Mouse (Mus musculus) midbrain, embryonic 15.5 days (tissue): ENCODE measurements around the gene Gsk3a. TPM values are rescaled to one million over a fixed set of nuclear protein-coding genes. Genes with fewer than 3 reads are reported as not detected.
A peak's percentile ranks its signal among the peaks of the same experiment; 100 is the strongest.

Experiments
- ATAC-seq: fragments of 200-750 bp; cut with Nextera tagmentation; replicated peaks from 2 replicates; pipeline ENCODE4 v1.8.0; 2017; ENCODE audit warnings: moderate TSS enrichment
- H3K27ac ChIP-seq: fragments of 300-500 bp; sonication (generic); 2 replicates; pipeline ENCODE4 v1.5.1; 2015; ENCODE audit warnings: mild to moderate bottlenecking, inconsistent platforms
- H3K27me3 ChIP-seq: fragments of 300-500 bp; sonication (generic); replicated peaks from 2 replicates; pipeline ENCODE4 v1.6.1; 2015; ENCODE audit warnings: inconsistent platforms
- H3K36me3 ChIP-seq: fragments of 300-500 bp; sonication (generic); replicated peaks from 2 replicates; pipeline ENCODE4 v1.6.1; 2015; ENCODE audit warnings: inconsistent platforms
- H3K4me1 ChIP-seq: fragments of 300-500 bp; sonication (generic); 2 replicates; pipeline ENCODE4 v1.6.1; 2015; ENCODE audit warnings: inconsistent platforms
- H3K4me2 ChIP-seq: fragments of 300-500 bp; sonication (generic); 2 replicates; pipeline ENCODE4 v1.6.1; 2015; ENCODE audit warnings: inconsistent platforms, mild to moderate bottlenecking, moderate library complexity
- H3K4me3 ChIP-seq: fragments of 300-500 bp; sonication (generic); 2 replicates; pipeline ENCODE4 v1.5.1; 2015; ENCODE audit warnings: mild to moderate bottlenecking, inconsistent platforms
- H3K9ac ChIP-seq: fragments of 300-500 bp; sonication (generic); 2 replicates; pipeline ENCODE4 v1.6.1; 2015; ENCODE audit warnings: mild to moderate bottlenecking, inconsistent platforms
- H3K9me3 ChIP-seq: fragments of 300-500 bp; sonication (generic); 2 replicates; pipeline ENCODE4 v1.6.1; 2016; ENCODE audit warnings: inconsistent platforms
- WGBS: fragments of 180-500 bp; shearing (Covaris S2); methylation state at CpG from one replicate; pipeline ENCODE4 v1.1.7; 2015; ENCODE audit warnings: mixed read lengths; 5-methylcytosine and 5-hydroxymethylcytosine counted together
- polyA plus RNA-seq: library from polyadenylated mRNA; unstranded; fragments of >200 nt; fragmentation: Nextera tagmentation; extraction: Ambion mirVana; gene quantifications from 2 replicates; pipeline ENCODE4 v1.2.1, GENCODE M21; 2015

The Gsk3a gene
- 19.5 TPM in 2 replicates for polyA plus RNA-seq

DNA sequence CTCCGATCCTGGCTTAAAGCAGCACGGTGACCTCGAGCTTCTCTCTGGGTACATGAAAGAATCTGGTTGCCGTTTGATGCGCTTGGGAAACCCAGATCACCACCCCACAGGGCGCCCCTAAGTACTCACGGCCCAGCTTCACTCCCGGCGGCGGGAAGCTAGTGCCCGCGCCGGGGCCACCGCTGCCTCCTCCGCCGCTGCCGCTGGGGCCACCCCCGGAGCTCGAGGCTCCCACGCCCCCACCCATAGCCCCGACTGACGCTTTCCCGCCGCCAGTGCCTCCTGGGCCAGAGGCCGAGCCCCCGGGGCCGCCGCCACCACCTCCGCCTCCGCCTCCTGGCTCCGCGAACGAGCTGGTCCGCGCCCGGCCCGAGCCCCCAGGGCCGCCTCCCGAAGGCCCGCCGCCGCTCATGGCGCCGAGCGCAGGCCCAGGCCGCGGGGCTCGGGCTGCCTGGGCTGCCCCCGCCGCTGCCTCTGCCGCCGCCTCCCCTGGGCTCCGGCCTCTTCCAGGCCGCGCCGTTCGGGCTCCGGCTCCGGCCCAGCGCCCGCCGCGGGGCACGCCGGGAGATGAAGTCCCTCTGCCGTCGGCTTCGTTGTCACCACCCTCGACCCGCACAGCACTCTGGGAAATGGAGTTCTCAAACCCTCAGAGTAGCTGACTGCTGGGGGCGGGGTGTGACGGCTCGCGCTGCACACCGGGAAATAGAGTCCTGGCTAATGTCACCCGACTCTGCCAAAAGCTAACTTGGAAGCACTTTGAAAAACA is at the start of gene Gsk3a:
TSS of gene Gsk3a (minus strand) at position 603 of the 766 bp plus-strand sequence.
- Histone ChIP-seq H3K27ac (peak within 1 kb of the TSS; percentile 85), H3K9me3 (no peaks in the 10 kb centered on the region), H3K4me3 (peak within 1 kb of the TSS; percentile 92), H3K27me3 (no peaks in the 10 kb centered on the region), H3K9ac (peak within 1 kb of the TSS; percentile 98), H3K36me3 (peaks cover 19% of the 10 kb centered on the region; the same call in 1 of the 2 replicates), H3K4me1 (peaks cover 40% of the 10 kb centered on the region), H3K4me2 (peak within 1 kb of the TSS; percentile 76)
- peak; percentile 90 for ATAC-seq
- WGBS: under 1% methylated on average over 75 of the region's 76 CpGs

DNA sequence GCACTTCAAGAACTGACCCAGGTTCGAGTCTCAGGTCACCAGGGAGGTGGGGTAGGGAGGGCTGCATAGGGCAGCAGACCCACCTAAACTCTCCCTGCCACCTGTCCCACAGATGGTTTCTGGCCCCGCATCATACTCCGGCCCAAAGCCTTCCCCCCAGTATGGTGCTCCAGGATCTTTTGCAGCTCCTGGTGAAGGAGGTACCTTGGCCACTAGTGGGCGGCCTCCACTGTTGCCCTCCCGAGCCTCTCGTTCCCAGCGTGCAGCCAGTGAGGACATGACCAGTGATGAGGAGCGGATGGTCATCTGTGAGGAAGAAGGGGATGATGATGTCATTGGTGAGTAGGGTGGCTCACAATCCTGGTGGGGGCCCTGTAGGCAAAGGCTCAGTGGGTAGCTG is 49.3 kb upstream of the Gsk3a start:
- Histone ChIP-seq H3K4me1 (peaks cover 26% of the 10 kb centered on the region), H3K27ac (no peak overlapping the region), H3K4me3 (no peak overlapping the region), H3K27me3 (no peaks in the 10 kb centered on the region), H3K36me3 (peaks cover 66% of the 10 kb centered on the region), H3K4me2 (no peak overlapping the region), H3K9me3 (no peaks in the 10 kb centered on the region), H3K9ac (no peak overlapping the region)
- no peak for ATAC-seq
- WGBS: 83% methylated on average over 8 of the region's 8 CpGs

DNA sequence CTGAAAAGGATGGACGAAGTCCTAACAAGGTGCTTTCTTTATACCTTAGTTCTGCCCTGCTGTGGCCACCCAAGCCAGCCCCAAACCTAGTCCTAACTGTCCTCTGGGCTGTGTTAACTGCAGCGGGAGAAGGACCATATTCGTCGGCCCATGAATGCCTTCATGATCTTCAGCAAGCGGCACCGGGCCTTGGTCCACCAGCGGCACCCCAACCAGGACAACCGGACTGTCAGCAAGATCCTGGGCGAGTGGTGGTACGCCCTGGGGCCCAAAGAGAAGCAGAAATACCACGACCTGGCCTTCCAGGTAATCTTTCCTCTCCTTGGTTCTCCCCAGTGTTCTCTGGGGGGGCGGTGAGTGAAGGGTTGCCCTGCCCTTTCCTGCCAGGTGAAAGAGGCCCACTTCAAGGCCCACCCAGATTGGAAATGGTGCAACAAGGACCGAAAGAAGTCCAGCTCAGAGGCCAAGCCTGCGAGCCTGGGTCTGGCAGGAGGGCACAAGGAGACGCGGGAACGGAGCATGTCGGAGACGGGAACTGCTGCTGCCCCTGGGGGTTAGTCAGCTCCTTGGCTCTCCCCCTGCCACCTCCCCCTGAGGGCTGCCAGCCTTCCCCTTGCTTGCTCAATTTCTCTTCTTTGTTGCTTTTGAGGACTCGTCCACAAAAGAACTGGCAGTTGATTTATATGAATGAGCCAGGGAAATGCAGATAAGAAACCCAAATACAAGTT is 48.0 kb upstream of the Gsk3a start:
- peaks cover 36% of the 10 kb centered on the region for H3K4me1 ChIP-seq
- H3K4me3 ChIP-seq: no peak overlapping the region
- 89% methylated on average over 20 of the region's 20 CpGs for WGBS
- H3K4me2 ChIP-seq: no peak overlapping the region
- H3K9ac ChIP-seq: no peak overlapping the region
- no peak for ATAC-seq
- H3K27ac ChIP-seq: no peak overlapping the region
- H3K9me3 ChIP-seq: no peaks in the 10 kb centered on the region
- no peaks in the 10 kb centered on the region for H3K27me3 ChIP-seq
- H3K36me3 ChIP-seq: peaks cover 58% of the 10 kb centered on the region

DNA sequence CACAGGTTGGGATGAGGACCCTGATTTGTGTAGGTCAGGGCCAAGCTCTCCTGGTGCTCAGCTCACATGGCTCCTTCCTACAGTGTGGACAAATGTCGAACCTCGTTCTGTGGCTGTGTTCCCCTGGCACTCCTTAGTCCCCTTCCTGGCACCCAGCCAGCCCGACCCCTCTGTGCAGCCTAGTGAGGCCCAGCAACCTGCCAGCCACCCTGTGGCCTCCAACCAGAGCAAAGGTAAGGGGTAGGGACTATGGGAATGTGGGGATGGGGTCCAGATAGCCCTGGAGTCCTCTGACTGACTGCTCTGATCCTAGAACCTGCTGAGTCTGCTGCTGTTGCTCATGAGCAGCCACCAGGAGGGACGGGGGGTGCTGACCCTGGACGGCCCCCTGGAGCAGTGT is 47.1 kb upstream of the Gsk3a start:
- 69% methylated on average over 5 of the region's 5 CpGs for WGBS
- Histone ChIP-seq H3K27ac (no peak overlapping the region), H3K9me3 (no peaks in the 10 kb centered on the region), H3K4me2 (peak overlapping the region; percentile 90), H3K9ac (peak overlapping the region; percentile 74), H3K36me3 (peaks cover 49% of the 10 kb centered on the region), H3K27me3 (no peaks in the 10 kb centered on the region), H3K4me3 (peak overlapping the region; percentile 83; the same call in 1 of the 2 replicates), H3K4me1 (peaks cover 45% of the 10 kb centered on the region)
- no peak for ATAC-seq

DNA sequence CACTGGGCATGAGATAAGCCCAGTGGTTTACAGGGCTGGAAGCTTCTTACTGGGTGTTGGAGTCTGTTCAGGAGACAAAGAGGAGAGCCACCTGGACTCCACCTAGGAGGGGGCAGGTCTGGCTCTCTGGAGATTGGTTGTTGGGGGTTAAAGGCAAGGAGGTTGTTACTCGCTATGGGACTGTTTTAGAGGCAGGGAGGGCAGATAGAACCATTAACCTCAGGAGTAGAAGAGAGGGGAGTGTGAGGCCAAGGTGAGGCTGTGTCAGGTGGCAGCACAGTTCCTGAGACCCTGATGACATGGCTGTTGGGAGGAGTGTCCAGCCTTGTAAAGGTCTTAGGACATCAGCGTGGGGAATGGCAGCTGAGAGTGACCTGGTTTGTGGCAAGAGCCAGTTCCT is 46.5 kb upstream of the Gsk3a start:
- 77% methylated on average over 2 of the region's 2 CpGs for whole genome bisulfite sequencing
- Histone ChIP-seq H3K27me3 (no peaks in the 10 kb centered on the region), H3K4me3 (peak overlapping the region; percentile 83), H3K36me3 (peaks cover 43% of the 10 kb centered on the region), H3K9me3 (no peaks in the 10 kb centered on the region), H3K4me2 (peak overlapping the region; percentile 90), H3K9ac (peak overlapping the region; percentile 74), H3K4me1 (peaks cover 48% of the 10 kb centered on the region), H3K27ac (peak overlapping the region; percentile 99)
- no peak for ATAC-seq

DNA sequence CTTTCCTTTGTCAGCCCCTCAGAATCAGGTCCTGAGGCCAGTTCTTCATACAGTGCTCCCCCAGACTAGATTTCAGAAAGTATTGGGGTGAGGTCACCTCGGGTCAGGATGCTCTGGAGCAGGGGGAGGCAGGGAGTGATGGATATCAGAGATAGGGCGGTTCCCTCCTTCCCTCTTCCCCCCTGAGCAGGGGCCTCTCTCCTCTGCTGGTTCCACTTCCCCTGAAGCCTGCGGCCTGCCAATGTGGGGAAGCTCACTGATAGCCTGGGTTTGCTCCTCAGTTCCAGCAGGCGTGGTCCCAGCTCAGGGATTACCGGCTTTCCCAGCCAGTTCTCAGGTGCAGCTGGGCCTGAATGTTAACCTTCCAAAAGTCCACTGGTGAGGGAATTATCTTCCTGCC is 46.0 kb upstream of the Gsk3a start:
- no peak for ATAC-seq
- Histone ChIP-seq H3K4me1 (peaks cover 48% of the 10 kb centered on the region), H3K4me2 (peak overlapping the region; percentile 90), H3K27me3 (no peaks in the 10 kb centered on the region), H3K9ac (peak overlapping the region; percentile 74), H3K4me3 (peak overlapping the region; percentile 83), H3K9me3 (no peaks in the 10 kb centered on the region), H3K27ac (peak overlapping the region; percentile 99), H3K36me3 (peaks cover 38% of the 10 kb centered on the region)
- 21% methylated on average over 5 of the region's 5 CpGs for WGBS

DNA sequence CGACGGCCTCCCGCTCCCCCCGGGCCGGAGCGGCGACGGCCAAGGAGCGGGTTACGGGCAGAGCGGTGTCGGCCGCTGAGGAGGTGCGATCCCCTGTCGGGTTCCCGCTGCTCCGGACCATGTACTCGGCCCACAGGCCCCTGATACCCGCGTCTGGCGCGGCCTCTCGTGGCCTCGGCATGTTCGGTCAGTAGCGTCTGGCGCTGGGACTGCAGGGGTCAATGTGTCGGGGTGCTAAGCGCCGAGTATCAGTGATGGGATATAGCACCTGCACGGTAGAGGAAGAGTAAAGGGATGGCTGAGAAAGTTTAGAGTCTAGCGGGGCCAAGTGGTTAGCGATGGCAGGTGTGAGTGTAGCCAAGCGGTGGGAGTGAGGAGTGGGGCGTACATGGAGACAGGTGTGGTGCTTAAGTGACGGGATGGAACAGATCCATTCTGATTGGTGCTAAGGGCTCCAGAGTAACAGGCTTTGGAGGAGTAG is 45.1 kb upstream of the Gsk3a start:
- ATAC-seq: peak; percentile 9; the same call in 1 of the 2 replicates
- peaks cover 51% of the 10 kb centered on the region for H3K4me1 ChIP-seq

DNA sequence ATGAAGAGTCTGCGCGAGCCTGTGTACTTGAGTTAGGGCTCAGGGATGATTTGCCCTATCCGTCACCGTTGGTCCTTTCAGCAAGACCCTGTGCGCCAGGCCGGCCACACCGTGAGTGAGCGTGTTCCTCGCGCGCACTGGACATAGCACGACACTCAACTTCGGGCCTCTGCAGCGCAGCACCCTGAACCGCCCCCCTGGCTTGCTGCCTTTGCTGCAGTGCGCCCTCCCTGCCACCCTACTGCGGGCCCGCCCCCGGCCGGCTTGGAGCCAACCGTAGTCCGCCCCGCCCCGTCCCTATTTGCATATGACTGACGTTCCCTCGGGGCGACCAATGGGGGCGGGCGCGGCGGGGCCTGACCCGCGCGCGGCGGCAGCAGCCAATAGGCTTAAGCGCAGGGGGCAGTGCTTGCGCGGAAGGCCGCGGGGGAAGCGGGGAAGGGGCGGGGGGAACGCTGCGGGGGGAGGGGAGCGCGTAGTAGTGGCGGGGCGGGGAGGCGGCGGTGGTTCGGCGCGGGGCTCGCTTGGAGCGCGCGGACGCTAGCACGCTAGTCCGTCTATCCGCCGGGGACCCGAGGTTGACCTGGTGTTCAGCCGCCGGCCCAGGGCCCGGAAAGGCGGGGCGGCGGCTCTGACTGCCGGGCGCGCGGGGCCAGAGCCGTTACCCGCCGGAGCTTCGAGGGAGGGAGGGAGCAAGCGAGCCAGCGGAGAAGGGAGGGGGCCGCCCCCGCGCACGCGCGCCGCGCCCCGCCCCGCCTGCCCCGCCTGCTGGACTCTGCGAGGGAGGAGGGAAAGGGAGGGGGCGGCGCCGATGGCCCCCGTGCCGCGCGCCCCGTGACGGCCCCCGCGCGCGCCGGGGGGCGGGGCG is 44.3 kb upstream of the Gsk3a start:
- WGBS: under 1% methylated on average over 53 of the region's 108 CpGs
- Histone ChIP-seq H3K36me3 (peaks cover 21% of the 10 kb centered on the region), H3K4me2 (peak overlapping the region; percentile 90), H3K9ac (peak overlapping the region; percentile 74), H3K4me1 (peaks cover 58% of the 10 kb centered on the region), H3K9me3 (no peaks in the 10 kb centered on the region), H3K27me3 (no peaks in the 10 kb centered on the region), H3K4me3 (peak overlapping the region; percentile 83), H3K27ac (peak overlapping the region; percentile 99)
- ATAC-seq: peak; percentile 64

More for the DNA sequence above, 45.1 kb upstream of the Gsk3a start:
- Histone ChIP-seq H3K9me3 (no peaks in the 10 kb centered on the region), H3K27ac (peak overlapping the region; percentile 99), H3K9ac (peak overlapping the region; percentile 74), H3K36me3 (peaks cover 29% of the 10 kb centered on the region), H3K4me3 (peak overlapping the region; percentile 83), H3K27me3 (no peaks in the 10 kb centered on the region), H3K4me2 (peak overlapping the region; percentile 90)
- under 1% methylated on average over 35 of the region's 36 CpGs for WGBS

DNA sequence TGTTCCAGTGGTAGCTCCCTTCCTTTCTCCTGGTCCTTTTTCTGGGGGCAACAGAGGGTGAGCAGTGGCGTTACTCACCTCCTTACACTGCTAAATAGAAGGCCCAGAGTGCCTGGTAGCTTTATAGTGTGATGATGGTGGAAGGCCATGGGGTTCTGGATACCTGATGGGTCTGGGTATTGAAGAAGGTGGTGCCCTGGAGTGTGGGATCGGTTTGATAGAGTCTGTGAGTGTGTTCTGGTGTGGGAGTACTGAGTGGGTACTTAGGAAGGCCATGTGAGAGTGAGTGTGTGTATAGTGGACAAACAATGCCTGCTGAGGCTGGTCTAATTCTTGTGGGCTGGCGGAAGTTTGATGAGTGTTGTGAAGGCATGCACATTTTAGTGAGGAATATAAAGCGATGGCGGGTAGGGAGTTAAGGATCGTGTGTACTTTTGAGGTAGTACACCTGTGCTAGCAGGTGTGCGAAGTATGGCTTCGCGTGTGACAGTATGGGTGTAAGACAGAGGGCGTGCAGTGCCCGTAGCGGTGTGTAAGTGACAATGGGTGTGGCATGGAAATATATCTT is 43.6 kb upstream of the Gsk3a start:
- peak overlapping the region; percentile 90 for H3K4me2 ChIP-seq
- peaks cover 14% of the 10 kb centered on the region for H3K36me3 ChIP-seq
- 14% methylated on average over 12 of the region's 12 CpGs for WGBS
- peak overlapping the region; percentile 83 for H3K4me3 ChIP-seq
- H3K4me1 ChIP-seq: peaks cover 59% of the 10 kb centered on the region
- peak; percentile 8; the same call in 1 of the 2 replicates for ATAC-seq
- no peaks in the 10 kb centered on the region for H3K27me3 ChIP-seq
- peak overlapping the region; percentile 99 for H3K27ac ChIP-seq
- H3K9me3 ChIP-seq: no peaks in the 10 kb centered on the region
- peak overlapping the region; percentile 27; the same call in 1 of the 2 replicates for H3K9ac ChIP-seq

DNA sequence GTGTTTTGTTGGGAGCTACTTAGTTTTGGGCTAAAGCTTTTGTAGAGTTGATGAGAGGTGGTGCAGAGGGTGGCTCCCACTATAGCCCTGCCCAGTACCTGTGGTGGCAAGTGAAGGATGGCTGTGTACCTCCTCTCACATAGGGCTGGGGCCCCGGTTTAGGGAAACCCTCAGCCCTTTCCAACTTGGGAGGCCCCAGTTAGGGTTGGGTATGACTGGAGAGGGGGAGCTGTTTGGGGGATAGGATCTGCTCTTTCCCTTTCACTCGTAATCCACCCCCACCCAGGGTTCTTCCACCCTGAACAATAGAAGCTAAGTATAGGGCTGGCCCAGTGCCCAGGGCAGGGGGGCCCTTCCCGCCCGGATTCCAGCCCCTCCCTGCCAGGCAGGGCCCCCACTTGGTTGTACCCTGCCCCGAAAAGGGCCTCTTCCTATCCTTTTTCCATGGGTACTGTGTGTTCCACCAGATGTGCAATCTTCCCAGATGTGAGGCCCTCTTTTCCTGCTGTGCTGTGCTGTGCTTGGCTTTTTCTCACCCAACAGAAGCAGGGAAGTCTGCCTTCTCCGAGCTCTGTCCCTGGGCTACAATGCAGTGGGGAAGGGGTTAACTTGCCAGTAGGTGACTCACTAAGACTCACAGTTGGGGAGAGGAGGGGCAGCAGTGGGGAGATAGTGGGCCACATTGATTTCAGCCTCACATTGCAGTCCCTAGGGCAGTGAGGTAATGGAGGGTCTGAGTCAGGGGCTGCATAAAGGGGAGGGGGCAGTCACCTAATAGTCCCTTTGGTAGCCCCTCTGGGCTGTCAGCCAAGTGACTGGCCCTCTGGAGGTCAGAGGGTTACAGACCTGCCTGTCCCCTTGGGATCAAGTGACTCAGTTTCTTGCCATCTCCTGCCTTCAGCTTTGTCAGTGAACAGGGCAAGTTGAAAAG is 42.5 kb upstream of the Gsk3a start:
- H3K4me1 ChIP-seq: peaks cover 67% of the 10 kb centered on the region
- peak overlapping the region; percentile 83 for H3K4me3 ChIP-seq
- H3K4me2 ChIP-seq: peak overlapping the region; percentile 90
- 2% methylated on average over 6 of the region's 6 CpGs for WGBS
- no peaks in the 10 kb centered on the region for H3K9me3 ChIP-seq
- no peaks in the 10 kb centered on the region for H3K27me3 ChIP-seq
- H3K9ac ChIP-seq: peak overlapping the region; percentile 72
- ATAC-seq: 0 out of 2 replicates have a peak, but pooled peaks have one; percentile 6
- H3K27ac ChIP-seq: peak overlapping the region; percentile 99
- H3K36me3 ChIP-seq: peaks cover 6% of the 10 kb centered on the region; the same call in 1 of the 2 replicates
